Mouse (Mus musculus): ENCODE data around the gene Vmn1r22. TPM values are rescaled to one million over a fixed set of nuclear protein-coding genes. Genes with fewer than 3 reads are reported as not detected.
A peak's percentile ranks its signal among the peaks of the same experiment; 100 is the strongest.
"Not testable (repeated sequence)": the region's sequence is repeated elsewhere in the genome, so short reads cannot be mapped to it uniquely, and the experiment has no call there.

The Vmn1r22 gene
- not detected in 2 replicates for polyA plus RNA-seq (2015; fragmentation: Nextera tagmentation; extraction: Ambion mirVana)

- WGBS = 76% methylated on average over 1 of the region's 1 CpGs
- Histone ChIP-seq H3K9me3 (ENCODE audit: control insufficient read depth, low read length) (no peaks in the 10 kb centered on the region), H3K4me3 (ENCODE audit: low read length) (no peak within 1 kb of the TSS), H3K36me3 (ENCODE audit: control insufficient read depth, insufficient read depth, low read length) (no peaks in the 10 kb centered on the region), H3K27me3 (replicated peaks; ENCODE audit: control insufficient read depth, insufficient read depth, low read length) (no peaks in the 10 kb centered on the region), H3K4me2 (ENCODE audit: low read length) (no peak within 1 kb of the TSS), H3K4me1 (ENCODE audit: control insufficient read depth, insufficient read depth, low read depth, low read length) (no peaks in the 10 kb centered on the region), H3K9ac (ENCODE audit: low read depth, low read length) (no peak within 1 kb of the TSS), H3K27ac (ENCODE audit: low read depth, low read length) (no peak within 1 kb of the TSS)
- ATAC-seq = no peak
These were observed at the start of gene Vmn1r22 for GRCm38 (mm10) chr6:57907928-57908327. TSS of gene Vmn1r22 (minus strand) at chr6:57908028.

- H3K4me3 ChIP-seq (ENCODE audit: low read length) = no peak within 1 kb of the TSS
- H3K9me3 ChIP-seq (ENCODE audit: control insufficient read depth, low read length) = no peaks in the 10 kb centered on the region
- no peaks in the 10 kb centered on the region for H3K4me1 ChIP-seq (ENCODE audit: control insufficient read depth, insufficient read depth, low read depth, low read length)
- H3K27ac ChIP-seq (ENCODE audit: low read depth, low read length) = no peak within 1 kb of the TSS
- H3K36me3 ChIP-seq (ENCODE audit: control insufficient read depth, insufficient read depth, low read length) = no peaks in the 10 kb centered on the region
- 94% methylated on average over 1 of the region's 1 CpGs for WGBS
- no peak for ATAC-seq
- no peaks in the 10 kb centered on the region for H3K27me3 ChIP-seq (replicated peaks; ENCODE audit: control insufficient read depth, insufficient read depth, low read length)
- H3K4me2 ChIP-seq (ENCODE audit: low read length) = no peak within 1 kb of the TSS
- H3K9ac ChIP-seq (ENCODE audit: low read depth, low read length) = no peak within 1 kb of the TSS
These were observed 18.9 kb upstream of the Vmn1r22 start, which contains the start of gene Vmn1r23 for GRCm38 (mm10) chr6:57926738-57927137. TSS of gene Vmn1r23 (minus strand) at chr6:57926838.

- peak; percentile 90 for ATAC-seq
- H3K27ac ChIP-seq (ENCODE audit: low read depth, low read length) = no peak overlapping the region
- no peaks in the 10 kb centered on the region for H3K9me3 ChIP-seq (ENCODE audit: control insufficient read depth, low read length)
- no peaks in the 10 kb centered on the region for H3K4me1 ChIP-seq (ENCODE audit: control insufficient read depth, insufficient read depth, low read depth, low read length)
- no peak overlapping the region for H3K4me3 ChIP-seq (ENCODE audit: low read length)
- H3K27me3 ChIP-seq (replicated peaks; ENCODE audit: control insufficient read depth, insufficient read depth, low read length) = no peaks in the 10 kb centered on the region
- H3K9ac ChIP-seq (ENCODE audit: low read depth, low read length) = no peak overlapping the region
- no peaks in the 10 kb centered on the region for H3K36me3 ChIP-seq (ENCODE audit: control insufficient read depth, insufficient read depth, low read length)
- H3K4me2 ChIP-seq (ENCODE audit: low read length) = peak overlapping the region; percentile 42
- 54% methylated on average over 6 of the region's 6 CpGs for WGBS
These were observed 48.5 kb downstream of the Vmn1r22 start for GRCm38 (mm10) chr6:57859043-57860042.

DNA sequence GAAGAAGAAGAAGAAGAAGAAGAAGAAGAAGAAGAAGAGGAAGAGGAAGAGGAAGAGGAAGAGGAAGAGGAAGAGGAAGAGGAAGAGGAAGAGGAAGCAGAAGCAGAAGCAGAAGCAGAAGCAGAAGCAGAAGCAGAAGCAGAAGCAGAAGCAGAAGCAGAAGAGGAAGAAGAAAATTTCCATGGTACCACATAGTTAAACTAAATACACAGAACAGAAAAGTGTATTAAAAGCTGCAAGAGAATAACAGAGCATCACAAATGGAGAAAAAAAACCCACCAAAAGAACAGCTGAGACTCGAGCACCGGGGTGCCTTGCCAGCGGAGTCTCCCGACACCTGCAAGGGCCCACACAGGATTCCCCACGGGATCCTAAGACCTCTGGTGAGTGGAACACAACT lies 56.7 kb downstream of the Vmn1r22 start:
- H3K4me2 ChIP-seq (ENCODE audit: low read length); H3K27ac ChIP-seq (ENCODE audit: low read depth, low read length); H3K4me1 ChIP-seq (ENCODE audit: control insufficient read depth, insufficient read depth, low read depth, low read length); ATAC-seq; H3K4me3 ChIP-seq (ENCODE audit: low read length); H3K9me3 ChIP-seq (ENCODE audit: control insufficient read depth, low read length); H3K36me3 ChIP-seq (ENCODE audit: control insufficient read depth, insufficient read depth, low read length); H3K27me3 ChIP-seq (replicated peaks; ENCODE audit: control insufficient read depth, insufficient read depth, low read length); H3K9ac ChIP-seq (ENCODE audit: low read depth, low read length): not testable (repeated sequence)
- 94% methylated on average over 5 of the region's 5 CpGs for WGBS

DNA sequence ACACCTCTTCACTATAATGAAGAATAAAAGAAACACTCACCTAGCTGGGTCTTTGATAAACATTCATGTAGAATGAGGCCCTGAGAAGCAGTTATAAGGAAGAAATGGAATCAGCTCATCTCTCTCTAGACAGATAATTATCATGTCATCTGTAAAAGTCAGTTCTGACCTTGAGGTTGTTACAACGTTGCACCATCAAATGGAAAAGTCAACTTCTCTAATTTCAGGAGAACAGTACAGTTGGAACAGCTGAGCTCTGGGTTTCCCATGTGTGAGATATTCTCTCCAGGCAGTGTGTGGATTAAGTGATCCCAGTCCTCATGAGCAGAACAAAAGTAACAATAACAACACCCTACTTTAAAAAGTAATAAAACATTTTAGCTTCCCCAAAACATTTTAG lies 57.5 kb downstream of the Vmn1r22 start, which contains the start of gene Vmn1r21:
Gene Vmn1r21, minus strand, starts transcription at position 58 of the 400 bp plus-strand sequence.
- Histone ChIP-seq H3K4me3 (ENCODE audit: low read length) (no peak within 1 kb of the TSS), H3K36me3 (ENCODE audit: control insufficient read depth, insufficient read depth, low read length) (no peaks in the 10 kb centered on the region), H3K4me2 (ENCODE audit: low read length) (no peak within 1 kb of the TSS), H3K27me3 (replicated peaks; ENCODE audit: control insufficient read depth, insufficient read depth, low read length) (no peaks in the 10 kb centered on the region), H3K27ac (ENCODE audit: low read depth, low read length) (no peak within 1 kb of the TSS), H3K9ac (ENCODE audit: low read depth, low read length) (no peak within 1 kb of the TSS), H3K4me1 (ENCODE audit: control insufficient read depth, insufficient read depth, low read depth, low read length) (no peaks in the 10 kb centered on the region), H3K9me3 (ENCODE audit: control insufficient read depth, low read length) (no peaks in the 10 kb centered on the region)
- ATAC-seq = no peak
- WGBS = 68% methylated on average over 1 of the region's 1 CpGs

Other genes starting within 250 kb of the Vmn1r22 start
- 17.5 and 18.8 TPM in 2 replicates for gene Pyurf, start 215.9 kb downstream of the Vmn1r22 start, polyA plus RNA-seq (2015; fragmentation: Nextera tagmentation; extraction: Ambion mirVana)
- 84.3 and 88.9 TPM in 2 replicates for gene Lancl2, start 205.5 kb downstream of the Vmn1r22 start, polyA plus RNA-seq (2015; fragmentation: Nextera tagmentation; extraction: Ambion mirVana)
- gene Vopp1, start 82.9 kb downstream of the Vmn1r22 start, polyA plus RNA-seq (2015; fragmentation: Nextera tagmentation; extraction: Ambion mirVana) = 218 and 224 TPM in 2 replicates
- not detected in 2 replicates for gene Vmn1r21, start 57.7 kb downstream of the Vmn1r22 start, polyA plus RNA-seq (2015; fragmentation: Nextera tagmentation; extraction: Ambion mirVana)
- gene Vmn1r23, start 18.8 kb upstream of the Vmn1r22 start, polyA plus RNA-seq (2015; fragmentation: Nextera tagmentation; extraction: Ambion mirVana) = not detected in 2 replicates
- gene Vmn1r24, start 53.5 kb upstream of the Vmn1r22 start, polyA plus RNA-seq (2015; fragmentation: Nextera tagmentation; extraction: Ambion mirVana) = not detected in 2 replicates
- not detected in 2 replicates for gene Vmn1r25, start 72.8 kb upstream of the Vmn1r22 start, polyA plus RNA-seq (2015; fragmentation: Nextera tagmentation; extraction: Ambion mirVana)
- not detected in 2 replicates for gene Vmn1r26, start 107.1 kb upstream of the Vmn1r22 start, polyA plus RNA-seq (2015; fragmentation: Nextera tagmentation; extraction: Ambion mirVana)